Mouse (Mus musculus): ENCODE data around the gene Slc9a2. TPM values are rescaled to one million over a fixed set of nuclear protein-coding genes. Genes with fewer than 3 reads are reported as not detected.

Gene Slc9a2
- polyA plus RNA-seq (2012; rRNA removed) = 1.2 and 1.6 TPM in 2 replicates

GRCm38 (mm10) chr1:40680067-40680867 lies at the start of gene Slc9a2:
Gene Slc9a2, plus strand, starts transcription at chr1:40680574.

GRCm38 (mm10) chr1:40790324-40791141 lies 110.2 kb downstream of the Slc9a2 start, which contains the start of gene Mfsd9:
Gene Mfsd9, minus strand, starts transcription at chr1:40790687.

GRCm38 (mm10) chr1:40805351-40805750 lies 125.0 kb downstream of the Slc9a2 start, which contains the start of gene Tmem182:
Gene Tmem182, plus strand, starts transcription at chr1:40805601.

Other genes starting within 250 kb of the Slc9a2 start
- 0.03 and 0.04 TPM in 2 replicates for gene Il18r1, start 215.0 kb upstream of the Slc9a2 start, polyA plus RNA-seq (2012; rRNA removed)
- 0.11 and 0.16 TPM in 2 replicates for gene Il18rap, start 165.2 kb upstream of the Slc9a2 start, polyA plus RNA-seq (2012; rRNA removed)
- gene Slc9a4, start 100.5 kb upstream of the Slc9a2 start, polyA plus RNA-seq (2012; rRNA removed) = 0.25 and 0.34 TPM in 2 replicates
- 4.8 and 5.0 TPM in 2 replicates for gene Mfsd9, start 110.1 kb downstream of the Slc9a2 start, polyA plus RNA-seq (2012; rRNA removed)
- gene Tmem182, start 125.0 kb downstream of the Slc9a2 start, polyA plus RNA-seq (2012; rRNA removed) = 0.08 and 0.92 TPM in 2 replicates

Data from central nervous system, embryonic 18 days (tissue).